9 mouse cellular contexts compared by ENCODE assay signal in genomic region chrX:77487922-77488799, GRCm38 (mm10). TPM values are rescaled to one million over a fixed set of nuclear protein-coding genes. Genes with fewer than 3 reads are reported as not detected.
DNase-seq lines count a peak whose midpoint lies in the region; ATAC-seq and TF ChIP-seq lines count a peak whose summit lies in the region.
"Had no signal": no experiment of that assay in that cellular context is flagged by ENCODE, and none has a peak within 500 bp of the region (broad histone marks: within the 10 kb centered on the region; RNA-seq: fewer than 3 reads in every experiment).

No protein-coding gene starts in this region.

- no peaks in the 10 kb centered on the region for H3K79me2 ChIP-seq in myocyte (ENCODE audit: control insufficient read depth, insufficient read depth)

- H3K9ac ChIP-seq in liver, embryonic 12.5 days, result no peak overlapping the region
- H3K9ac ChIP-seq: limb, embryonic 15.5 days had no signal

- no peak overlapping the region for H3ac ChIP-seq in myocyte (ENCODE audit: control insufficient read depth, insufficient read length)

- no peaks in the 10 kb centered on the region for H3K4me1 ChIP-seq in liver, embryonic 12.5 days
- H3K4me1 ChIP-seq: limb, embryonic 15.5 days had no signal

- 59% methylated on average over 7 of the region's 7 CpGs for WGBS in liver, embryonic 12.5 days (ENCODE audit: insufficient replicate concordance)

- no peaks in the 10 kb centered on the region for H3K27me3 ChIP-seq in myocyte (ENCODE audit: control insufficient read depth, insufficient read depth, insufficient read length)
- H3K27me3 ChIP-seq in liver, embryonic 12.5 days (replicated peaks), result no peaks in the 10 kb centered on the region
- H3K27me3 ChIP-seq: limb, embryonic 15.5 days had no signal

- ATAC-seq in liver, embryonic 12.5 days, result no peak

- H3K27ac ChIP-seq in liver, embryonic 12.5 days, result no peak overlapping the region
- H3K27ac ChIP-seq: limb, embryonic 15.5 days had no signal

- no peak overlapping the region for H3K4me3 ChIP-seq in myocyte
- no peak overlapping the region for H3K4me3 ChIP-seq in liver, embryonic 12.5 days
- H3K4me3 ChIP-seq: limb, embryonic 15.5 days had no signal

- H3K36me3 ChIP-seq in myocyte (ENCODE audit: control insufficient read depth, insufficient read depth), result no peaks in the 10 kb centered on the region
- no peaks in the 10 kb centered on the region for H3K36me3 ChIP-seq in liver, embryonic 12.5 days
- H3K36me3 ChIP-seq: limb, embryonic 15.5 days had no signal

- H3K9me3 ChIP-seq in liver, embryonic 12.5 days (replicated peaks), result no peaks in the 10 kb centered on the region
- H3K9me3 ChIP-seq: limb, embryonic 15.5 days had no signal

- peak overlapping the region; percentile 18 for H3K4me2 ChIP-seq in myocyte (ENCODE audit: low read depth)
- no peak overlapping the region for H3K4me2 ChIP-seq in liver, embryonic 12.5 days
- H3K4me2 ChIP-seq: limb, embryonic 15.5 days had no signal

- TF ChIP-seq POLR2A in myocyte (IDR thresholded peaks at IDR 0.05; ENCODE audit: insufficient read length, low read depth), result no peak

- peak; percentile 34 for DNase-seq in gastrocnemius, adult 18-20 months (ENCODE audit: low spot score)
- DNase-seq in gastrocnemius, postnatal 10 days, result no peak
- peak; percentile 12 for DNase-seq in ovary, postnatal 36 days (ENCODE audit: low spot score)
- DNase-seq in ovary, postnatal 14 days (ENCODE audit: low spot score), result no peak
- peak; percentile 3 to 50 for DNase-seq in heart, adult 9 months (ENCODE audit: low spot score in 2 of 2)
- DNase-seq in layer of hippocampus, postnatal 10 days (ENCODE audit: low spot score in 2 of 2), result no peak

TF ChIP-seq in myocyte, 11 proteins besides CTCF, POLR2A, EP300 and RAD21:
- TF ChIP-seq E2F4 (IDR thresholded peaks at IDR 0.05; ENCODE audit: insufficient read depth), result no peak
- no peak for TF ChIP-seq MYOG (IDR thresholded peaks at IDR 0.05; ENCODE audit: control insufficient read depth in 1 of 3, insufficient read depth in 1 of 3, insufficient read length in 2 of 3, low read depth in 2 of 3)
- no peak for TF ChIP-seq REST (IDR thresholded peaks at IDR 0.05; ENCODE audit: insufficient read depth, insufficient read length)
- no peak for TF ChIP-seq USF1 (IDR thresholded peaks at IDR 0.05; ENCODE audit: low read depth)
- no peak for TF ChIP-seq POLR2AphosphoS2 (IDR thresholded peaks at IDR 0.05; ENCODE audit: insufficient read length, low read depth)
- TF ChIP-seq SRF (IDR thresholded peaks at IDR 0.05; ENCODE audit: control insufficient read depth, insufficient read length, low read depth), result no peak
- TF ChIP-seq TCF12 (IDR thresholded peaks at IDR 0.05; ENCODE audit: insufficient read depth, poor library complexity, severe bottlenecking), result no peak
- TF ChIP-seq MYOD1 (IDR thresholded peaks at IDR 0.05; ENCODE audit: control insufficient read depth in 1 of 3, insufficient read length in 2 of 3, low read depth in 2 of 3), result no peak
TF ChIP-seq in myocyte: peak in this region for 0.

RNA-seq across cellular contexts. Expression of gene Tbl1x, which starts 22.7 kb away (rescaled TPM):
- 10 to 100 TPM; 10.3 to 12.8 TPM for total RNA-seq in gastrocnemius, adult 18-20 months (2021)
- total RNA-seq in gastrocnemius, postnatal 10 days (2021), result 10 to 100 TPM; 20.8 to 27.2 TPM
- 31.6 TPM for polyA plus RNA-seq in myocyte (2012; fragmentation: generic; extraction: Trizol)
- 27.1 and 27.9 TPM in 2 replicates for polyA plus RNA-seq in liver, embryonic 12.5 days (2016; fragmentation: Nextera tagmentation; extraction: Ambion mirVana)
- 10 to 100 TPM; 45.5 to 46.7 TPM for total RNA-seq in layer of hippocampus, postnatal 10 days (2021)

Comparison
In these comparisons a context has a peak if more than half of its experiments do, and no peak if none do; other contexts are left out.
1. DNase-seq: peak in gastrocnemius, adult 18-20 months (single experiment), ovary, postnatal 36 days (single experiment) and heart, adult 9 months (2 of 2); none in gastrocnemius, postnatal 10 days (single experiment), ovary, postnatal 14 days (single experiment) and layer of hippocampus, postnatal 10 days (0 of 2).